Mouse (Mus musculus) layer of hippocampus, adult 2 months (tissue): ENCODE measurements around the gene Thbs2. TPM values are rescaled to one million over a fixed set of nuclear protein-coding genes. Genes with fewer than 3 reads are reported as not detected.

Experiments
- DNase-seq, 2 experiments: peaks; one replicate each; pipeline ENCODE4 v3.0.0; 2022; ENCODE audit warnings: low spot score in 2 of 2
- H3K27ac ChIP-seq: fragments of 200-600 bp; 2 replicates; pipeline ENCODE4 v1.8.1; 2022
- H3K4me3 ChIP-seq: fragments of 200-600 bp; 2 replicates; pipeline ENCODE4 v1.8.1; 2022; ENCODE audit warnings: mild to moderate bottlenecking
- CTCF ChIP-seq: fragments of 200-600 bp; conservative IDR thresholded peaks from 2 replicates; pipeline ENCODE4 v1.8.1; 2022; ENCODE audit warnings: antibody characterized with exemption, mild to moderate bottlenecking, moderate library complexity
- total RNA-seq, 2 experiments: library from RNA; stranded (reverse); gene quantifications; 2 replicates each; pipeline ENCODE4 v1.2.3; 2021

The Thbs2 gene
- total RNA-seq, 2 experiments from 2014 or later: 3.3 to 3.6 TPM

- no peak overlapping the region for H3K4me3 ChIP-seq
- TF ChIP-seq CTCF: no peak
- no peak for DNase-seq
- no peak overlapping the region for H3K27ac ChIP-seq
Measured at GRCm38 (mm10) chr17:14711784-14712183, 17.7 kb upstream of the Thbs2 start.

GRCm38 (mm10) chr17:14711032-14711431 lies 17.0 kb upstream of the Thbs2 start:
- no peak for TF ChIP-seq CTCF
- Histone ChIP-seq H3K4me3 (no peak overlapping the region), H3K27ac (no peak overlapping the region)
- DNase-seq: no peak

- Histone ChIP-seq H3K27ac (peak overlapping the region; percentile 53; the same call in 1 of the 2 replicates), H3K4me3 (no peak overlapping the region)
- DNase-seq: no peak
- no peak for TF ChIP-seq CTCF
Measured at GRCm38 (mm10) chr17:14706066-14706465, 12.0 kb upstream of the Thbs2 start.

GRCm38 (mm10) chr17:14705466-14705865 lies 11.4 kb upstream of the Thbs2 start:
- Histone ChIP-seq H3K4me3 (no peak overlapping the region), H3K27ac (peak overlapping the region; percentile 53; the same call in 1 of the 2 replicates)
- TF ChIP-seq CTCF: no peak
- peak; percentile 46 to 47 for DNase-seq

GRCm38 (mm10) chr17:14703771-14704170 lies 9.7 kb upstream of the Thbs2 start:
- H3K27ac ChIP-seq: peak overlapping the region; percentile 71
- no peak for DNase-seq
- no peak overlapping the region for H3K4me3 ChIP-seq
- TF ChIP-seq CTCF: no peak

GRCm38 (mm10) chr17:14703268-14703667 lies 9.2 kb upstream of the Thbs2 start:
- Histone ChIP-seq H3K4me3 (no peak overlapping the region), H3K27ac (peak overlapping the region; percentile 71)
- TF ChIP-seq CTCF: no peak
- no peak for DNase-seq

GRCm38 (mm10) chr17:14702701-14703100 lies 8.7 kb upstream of the Thbs2 start:
- no peak for TF ChIP-seq CTCF
- peak; percentile 32 to 36 for DNase-seq
- Histone ChIP-seq H3K27ac (peak overlapping the region; percentile 71), H3K4me3 (no peak overlapping the region)

GRCm38 (mm10) chr17:14701891-14702290 lies 7.9 kb upstream of the Thbs2 start:
- no peak overlapping the region for H3K27ac ChIP-seq
- H3K4me3 ChIP-seq: no peak overlapping the region
- no peak for TF ChIP-seq CTCF
- no peak for DNase-seq

GRCm38 (mm10) chr17:14700204-14700603 lies 6.2 kb upstream of the Thbs2 start:
- H3K4me3 ChIP-seq: no peak overlapping the region
- no peak overlapping the region for H3K27ac ChIP-seq
- no peak for DNase-seq
- TF ChIP-seq CTCF: no peak

GRCm38 (mm10) chr17:14698188-14698587 lies 4.2 kb upstream of the Thbs2 start:
- peak; percentile 40 for TF ChIP-seq CTCF
- Histone ChIP-seq H3K27ac (no peak overlapping the region), H3K4me3 (no peak overlapping the region)
- DNase-seq: no peak

GRCm38 (mm10) chr17:14697096-14697495 lies 3.1 kb upstream of the Thbs2 start:
- DNase-seq: no peak

GRCm38 (mm10) chr17:14696281-14696795 lies 2.3 kb upstream of the Thbs2 start:
- no peak for DNase-seq
- TF ChIP-seq CTCF: no peak

More at GRCm38 (mm10) chr17:14697096-14697495, 3.1 kb upstream of the Thbs2 start:
- TF ChIP-seq CTCF: no peak
- Histone ChIP-seq H3K27ac (no peak overlapping the region), H3K4me3 (no peak overlapping the region)

GRCm38 (mm10) chr17:14693048-14693993 lies 714 bp downstream of the Thbs2 start:
- H3K4me3 ChIP-seq: peak overlapping the region; percentile 6
- no peak overlapping the region for H3K27ac ChIP-seq
- TF ChIP-seq CTCF: no peak
- no peak for DNase-seq

More at GRCm38 (mm10) chr17:14696281-14696795, 2.3 kb upstream of the Thbs2 start:
- H3K27ac ChIP-seq: no peak overlapping the region
- no peak overlapping the region for H3K4me3 ChIP-seq
